Mouse (Mus musculus) myocyte (in vitro differentiated cells): ENCODE results near the gene Ccdc87.

Experiments used
- CEBPB ChIP-seq: IDR thresholded peaks from 2 replicates; pipeline ENCODE4 v1.6.1; 2011; ENCODE audit warnings: mild to moderate bottlenecking, moderate library complexity; ENCODE audit not compliant: poor library complexity, insufficient read depth, severe bottlenecking
- E2F4 ChIP-seq: IDR thresholded peaks from one replicate; pipeline ENCODE4 v1.6.1; 2011; ENCODE audit warnings: mild to moderate bottlenecking, control low read depth, moderate library complexity; ENCODE audit not compliant: insufficient read depth
- MAX ChIP-seq: IDR thresholded peaks from one replicate; pipeline ENCODE4 v1.6.1; 2011; ENCODE audit warnings: low read depth, mild to moderate bottlenecking, control low read depth
- MYOD1 ChIP-seq, 3 experiments: IDR thresholded peaks; one replicate each; pipeline ENCODE4 v1.6.1; 2011; ENCODE audit warnings: control low read depth in 2 of 3, low read depth in 2 of 3, mild to moderate bottlenecking in 2 of 3, moderate library complexity in 1 of 3; ENCODE audit not compliant: insufficient read length in 2 of 3, control insufficient read depth in 1 of 3
- MYOG ChIP-seq, 3 experiments: IDR thresholded peaks; one replicate each; pipeline ENCODE4 v1.6.1; 2011; ENCODE audit warnings: control low read depth in 2 of 3, low read depth in 2 of 3, mild to moderate bottlenecking in 2 of 3; ENCODE audit not compliant: insufficient read length in 2 of 3, control insufficient read depth in 1 of 3, insufficient read depth in 1 of 3
- POLR2A ChIP-seq: IDR thresholded peaks from one replicate; pipeline ENCODE4 v1.6.1; 2011; ENCODE audit warnings: low read depth, mild to moderate bottlenecking, control low read depth, moderate library complexity; ENCODE audit not compliant: insufficient read length
- POLR2AphosphoS2 ChIP-seq: IDR thresholded peaks from one replicate; pipeline ENCODE4 v1.6.1; 2011; ENCODE audit warnings: low read depth, control low read depth; ENCODE audit not compliant: insufficient read length
- SRF ChIP-seq: IDR thresholded peaks from one replicate; pipeline ENCODE4 v1.6.1; 2011; ENCODE audit warnings: low read depth; ENCODE audit not compliant: control insufficient read depth, insufficient read length
- TCF12 ChIP-seq: IDR thresholded peaks from one replicate; pipeline ENCODE4 v1.6.1; 2011; ENCODE audit warnings: mild to moderate bottlenecking, control low read depth; ENCODE audit not compliant: poor library complexity, insufficient read depth, severe bottlenecking
- USF1 ChIP-seq: IDR thresholded peaks from one replicate; pipeline ENCODE4 v1.6.1; 2011; ENCODE audit warnings: low read depth, mild to moderate bottlenecking, control low read depth, moderate library complexity

DNA sequence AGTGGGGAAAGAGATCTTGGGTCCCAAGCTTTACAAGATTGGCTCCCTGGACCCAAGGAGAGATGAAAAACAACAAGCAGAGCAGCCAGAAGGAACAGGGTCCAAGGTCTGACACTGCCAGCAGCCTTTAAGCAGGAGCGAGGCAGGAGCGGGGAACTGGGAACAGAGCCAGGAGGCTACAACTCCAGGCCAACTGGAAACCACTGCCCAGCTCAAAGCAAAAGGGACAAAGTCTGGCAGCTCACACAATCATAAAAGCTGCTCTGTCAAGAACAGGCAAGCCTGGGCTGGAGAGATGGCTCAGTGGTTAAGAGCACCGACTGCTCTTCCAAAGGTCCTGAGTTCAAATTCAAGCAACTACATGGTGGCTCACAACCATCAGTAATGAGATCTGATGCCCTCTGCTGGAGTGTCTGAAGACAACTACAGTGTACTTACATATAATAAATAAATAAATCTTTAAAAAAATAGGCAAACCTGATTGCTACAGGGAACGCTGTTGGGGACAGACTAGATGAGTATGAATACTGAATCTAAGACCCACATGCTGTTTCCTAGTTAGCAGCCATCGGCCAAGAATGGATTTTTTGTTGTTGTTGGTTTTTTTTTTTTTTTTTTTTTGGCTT lies 18.4 kb upstream of the Ccdc87 start:
- TF ChIP-seq MAX (no peak), POLR2A (no peak), MYOG (IDR thresholded peaks at IDR 0.05; ENCODE audit: control insufficient read depth in 1 of 3, insufficient read depth in 1 of 3, insufficient read length in 2 of 3, low read depth in 2 of 3) (no peak), E2F4 (no peak), POLR2AphosphoS2 (no peak), MYOD1 (IDR thresholded peaks at IDR 0.05; ENCODE audit: control insufficient read depth in 1 of 3, insufficient read length in 2 of 3, low read depth in 2 of 3) (no peak), SRF (no peak), USF1 (no peak), CEBPB (no peak), TCF12 (no peak)
